Mouse (Mus musculus) heart, embryonic 15.5 days (tissue): ENCODE measurements around the gene Stk39. TPM values are rescaled to one million over a fixed set of nuclear protein-coding genes. Genes with fewer than 3 reads are reported as not detected.

Source experiments
- ATAC-seq: fragments of 200-750 bp; cut with Nextera tagmentation; replicated peaks from 2 replicates; pipeline ENCODE4 v1.8.0; 2017; ENCODE audit warnings: low read depth, moderate TSS enrichment; ENCODE audit not compliant: insufficient number of reproducible peaks, insufficient read depth, low FRiP score
- H3K27ac ChIP-seq: fragments of 300-500 bp; sonication (generic); 2 replicates; pipeline ENCODE4 v1.5.1; 2015; ENCODE audit warnings: mild to moderate bottlenecking, inconsistent platforms
- H3K27me3 ChIP-seq: fragments of 300-500 bp; sonication (generic); 2 replicates; pipeline ENCODE4 v1.6.1; 2015; ENCODE audit warnings: inconsistent platforms
- H3K36me3 ChIP-seq: fragments of 300-500 bp; sonication (generic); 2 replicates; pipeline ENCODE4 v1.6.1; 2015; ENCODE audit warnings: mild to moderate bottlenecking, inconsistent platforms
- H3K4me1 ChIP-seq: fragments of 300-500 bp; sonication (generic); replicated peaks from 2 replicates; pipeline ENCODE4 v1.6.1; 2015; ENCODE audit warnings: inconsistent platforms
- H3K4me2 ChIP-seq: fragments of 300-500 bp; sonication (generic); 2 replicates; pipeline ENCODE4 v1.6.1; 2015; ENCODE audit warnings: inconsistent platforms, mild to moderate bottlenecking, moderate library complexity
- H3K4me3 ChIP-seq: fragments of 300-500 bp; sonication (generic); 2 replicates; pipeline ENCODE4 v1.5.1; 2015; ENCODE audit warnings: mild to moderate bottlenecking, inconsistent platforms
- H3K9ac ChIP-seq: fragments of 300-500 bp; sonication (generic); 2 replicates; pipeline ENCODE4 v1.6.1; 2015; ENCODE audit warnings: mild to moderate bottlenecking, inconsistent platforms
- H3K9me3 ChIP-seq: fragments of 300-500 bp; sonication (generic); replicated peaks from 2 replicates; pipeline ENCODE4 v1.6.1; 2016; ENCODE audit warnings: inconsistent platforms
- WGBS: fragments of 180-500 bp; shearing (Covaris S2); methylation state at CpG from one replicate; pipeline ENCODE4 v1.1.7; 2015; ENCODE audit warnings: mixed read lengths; 5-methylcytosine and 5-hydroxymethylcytosine counted together
- polyA plus RNA-seq: library from polyadenylated mRNA; unstranded; fragments of >200 nt; fragmentation: Nextera tagmentation; extraction: Ambion mirVana; gene quantifications from 2 replicates; pipeline ENCODE4 v1.2.1, GENCODE M21; 2015

Stk39 gene
- polyA plus RNA-seq, 1 experiment from 2014 or later: 66.2 TPM

- Histone ChIP-seq H3K4me2 (no peak overlapping the region), H3K4me1 (0 out of 2 replicates have a peak, but pooled peaks cover 2% of the 10 kb centered on the region), H3K36me3 (peaks cover 17% of the 10 kb centered on the region; the same call in 1 of the 2 replicates), H3K9ac (no peak overlapping the region), H3K4me3 (no peak overlapping the region), H3K9me3 (no peaks in the 10 kb centered on the region), H3K27ac (no peak overlapping the region), H3K27me3 (no peaks in the 10 kb centered on the region)
- 79% methylated on average over 4 of the region's 4 CpGs for WGBS
- ATAC-seq: no peak
Observed at GRCm38 (mm10) chr2:68343751-68344150, 128.3 kb downstream of the Stk39 start.

GRCm38 (mm10) chr2:68342122-68342646 is 129.9 kb downstream of the Stk39 start:
- no peaks in the 10 kb centered on the region for H3K27me3 ChIP-seq
- H3K27ac ChIP-seq: no peak overlapping the region
- ATAC-seq: no peak
- H3K9me3 ChIP-seq: no peaks in the 10 kb centered on the region
- H3K36me3 ChIP-seq: peaks cover 14% of the 10 kb centered on the region; the same call in 1 of the 2 replicates
- WGBS: 87% methylated on average over 7 of the region's 7 CpGs
- no peak overlapping the region for H3K4me3 ChIP-seq
- H3K4me1 ChIP-seq: 0 out of 2 replicates have a peak, but pooled peaks cover 2% of the 10 kb centered on the region
- no peak overlapping the region for H3K9ac ChIP-seq
- H3K4me2 ChIP-seq: no peak overlapping the region

GRCm38 (mm10) chr2:68336913-68337312 is 135.2 kb downstream of the Stk39 start:
- peaks cover 10% of the 10 kb centered on the region for H3K4me1 ChIP-seq
- H3K4me3 ChIP-seq: no peak overlapping the region
- H3K27me3 ChIP-seq: no peaks in the 10 kb centered on the region
- ATAC-seq: no peak
- no peaks in the 10 kb centered on the region for H3K9me3 ChIP-seq
- no peak overlapping the region for H3K4me2 ChIP-seq
- 74% methylated on average over 6 of the region's 6 CpGs for WGBS
- peaks cover 4% of the 10 kb centered on the region; the same call in 1 of the 2 replicates for H3K36me3 ChIP-seq
- H3K9ac ChIP-seq: no peak overlapping the region
- H3K27ac ChIP-seq: no peak overlapping the region

GRCm38 (mm10) chr2:68334945-68335344 is 137.1 kb downstream of the Stk39 start:
- Histone ChIP-seq H3K27me3 (no peaks in the 10 kb centered on the region), H3K36me3 (no peaks in the 10 kb centered on the region; the same call in 1 of the 2 replicates), H3K4me3 (no peak overlapping the region), H3K27ac (no peak overlapping the region), H3K9ac (no peak overlapping the region), H3K4me1 (peaks cover 10% of the 10 kb centered on the region), H3K4me2 (no peak overlapping the region), H3K9me3 (no peaks in the 10 kb centered on the region)
- WGBS: 65% methylated on average over 5 of the region's 5 CpGs
- ATAC-seq: no peak

GRCm38 (mm10) chr2:68325306-68325705 is 146.8 kb downstream of the Stk39 start:
- peaks cover 4% of the 10 kb centered on the region for H3K36me3 ChIP-seq
- WGBS: 73% methylated on average over 5 of the region's 5 CpGs

GRCm38 (mm10) chr2:68321230-68321629 is 150.8 kb downstream of the Stk39 start:
- peaks cover 33% of the 10 kb centered on the region for H3K4me1 ChIP-seq
- WGBS: 80% methylated on average over 5 of the region's 5 CpGs
- no peaks in the 10 kb centered on the region for H3K9me3 ChIP-seq
- ATAC-seq: no peak
- H3K36me3 ChIP-seq: peaks cover 4% of the 10 kb centered on the region; the same call in 1 of the 2 replicates
- H3K9ac ChIP-seq: no peak overlapping the region
- 0 out of 2 replicates have a peak overlapping the region, but pooled peaks have one; percentile 16 for H3K27ac ChIP-seq
- no peak overlapping the region for H3K4me3 ChIP-seq
- H3K4me2 ChIP-seq: no peak overlapping the region
- H3K27me3 ChIP-seq: no peaks in the 10 kb centered on the region

More at GRCm38 (mm10) chr2:68325306-68325705, 146.8 kb downstream of the Stk39 start:
- ATAC-seq: no peak
- H3K4me1 ChIP-seq: peaks cover 15% of the 10 kb centered on the region
- no peak overlapping the region for H3K4me3 ChIP-seq
- no peak overlapping the region for H3K4me2 ChIP-seq
- H3K9me3 ChIP-seq: no peaks in the 10 kb centered on the region
- no peaks in the 10 kb centered on the region for H3K27me3 ChIP-seq
- no peak overlapping the region for H3K27ac ChIP-seq
- no peak overlapping the region for H3K9ac ChIP-seq

GRCm38 (mm10) chr2:68320670-68321069 is 151.4 kb downstream of the Stk39 start:
- Histone ChIP-seq H3K9ac (no peak overlapping the region), H3K4me2 (no peak overlapping the region), H3K4me3 (no peak overlapping the region), H3K36me3 (peaks cover 4% of the 10 kb centered on the region; the same call in 1 of the 2 replicates), H3K4me1 (peaks cover 33% of the 10 kb centered on the region), H3K27me3 (no peaks in the 10 kb centered on the region), H3K9me3 (no peaks in the 10 kb centered on the region), H3K27ac (0 out of 2 replicates have a peak overlapping the region, but pooled peaks have one; percentile 16)
- no peak for ATAC-seq
- 39% methylated on average over 10 of the region's 10 CpGs for WGBS

- peaks cover 35% of the 10 kb centered on the region for H3K4me1 ChIP-seq
- no peaks in the 10 kb centered on the region for H3K27me3 ChIP-seq
- H3K36me3 ChIP-seq: no peaks in the 10 kb centered on the region
- no peaks in the 10 kb centered on the region for H3K9me3 ChIP-seq
- no peak overlapping the region for H3K4me2 ChIP-seq
- H3K4me3 ChIP-seq: no peak overlapping the region
- WGBS: 77% methylated on average over 5 of the region's 5 CpGs
- ATAC-seq: no peak
- H3K27ac ChIP-seq: no peak overlapping the region
- H3K9ac ChIP-seq: no peak overlapping the region
Observed at GRCm38 (mm10) chr2:68318452-68318851, 153.6 kb downstream of the Stk39 start.

- no peaks in the 10 kb centered on the region for H3K36me3 ChIP-seq
Observed at GRCm38 (mm10) chr2:68317895-68318294, 154.2 kb downstream of the Stk39 start.

GRCm38 (mm10) chr2:68317452-68317851 is 154.6 kb downstream of the Stk39 start:
- no peak overlapping the region for H3K9ac ChIP-seq
- no peak overlapping the region for H3K4me2 ChIP-seq
- WGBS: 33% methylated on average over 2 of the region's 2 CpGs
- H3K27ac ChIP-seq: no peak overlapping the region
- ATAC-seq: no peak
- H3K27me3 ChIP-seq: no peaks in the 10 kb centered on the region
- H3K9me3 ChIP-seq: no peaks in the 10 kb centered on the region
- H3K36me3 ChIP-seq: no peaks in the 10 kb centered on the region
- H3K4me1 ChIP-seq: peaks cover 33% of the 10 kb centered on the region
- H3K4me3 ChIP-seq: no peak overlapping the region

More at GRCm38 (mm10) chr2:68317895-68318294, 154.2 kb downstream of the Stk39 start:
- Histone ChIP-seq H3K27me3 (no peaks in the 10 kb centered on the region), H3K9me3 (no peaks in the 10 kb centered on the region), H3K9ac (no peak overlapping the region), H3K27ac (no peak overlapping the region), H3K4me1 (peaks cover 34% of the 10 kb centered on the region), H3K4me2 (no peak overlapping the region), H3K4me3 (no peak overlapping the region)
- WGBS: 88% methylated on average over 9 of the region's 9 CpGs
- ATAC-seq: no peak

- H3K27ac ChIP-seq: no peak overlapping the region
- H3K27me3 ChIP-seq: no peaks in the 10 kb centered on the region
- no peaks in the 10 kb centered on the region for H3K9me3 ChIP-seq
- peaks cover 20% of the 10 kb centered on the region for H3K4me1 ChIP-seq
- peaks cover 4% of the 10 kb centered on the region; the same call in 1 of the 2 replicates for H3K36me3 ChIP-seq
- no peak overlapping the region for H3K4me2 ChIP-seq
- no peak overlapping the region for H3K4me3 ChIP-seq
- WGBS: 66% methylated on average over 11 of the region's 11 CpGs
- ATAC-seq: 0 out of 2 replicates have a peak, but pooled peaks have one; percentile 27
- no peak overlapping the region for H3K9ac ChIP-seq
Observed at GRCm38 (mm10) chr2:68315258-68315657, 156.8 kb downstream of the Stk39 start.

GRCm38 (mm10) chr2:68310121-68310520 is 161.9 kb downstream of the Stk39 start:
- no peaks in the 10 kb centered on the region for H3K9me3 ChIP-seq
- no peak overlapping the region for H3K4me2 ChIP-seq
- no peaks in the 10 kb centered on the region for H3K27me3 ChIP-seq
- ATAC-seq: no peak
- H3K27ac ChIP-seq: no peak overlapping the region
- no peak overlapping the region for H3K4me3 ChIP-seq
- no peak overlapping the region for H3K9ac ChIP-seq
- WGBS: 96% methylated on average over 3 of the region's 3 CpGs
- H3K4me1 ChIP-seq: no peaks in the 10 kb centered on the region
- peaks cover 35% of the 10 kb centered on the region for H3K36me3 ChIP-seq
